Mouse (Mus musculus): ENCODE results near the gene Adam17. TPM values are rescaled to one million over a fixed set of nuclear protein-coding genes. Genes with fewer than 3 reads are reported as not detected.
A peak's percentile ranks its signal among the peaks of the same experiment; 100 is the strongest.

The Adam17 gene
- polyA plus RNA-seq, 1 experiment from 2014 or later: 31.0 TPM

GRCm38 (mm10) chr12:21333766-21334165 is 39.7 kb downstream of the Adam17 start:
- Histone ChIP-seq H3K4me2 (ENCODE audit: low read depth, low read length) (no peak overlapping the region), H3K27me3 (ENCODE audit: control insufficient read depth, insufficient read depth, low read length) (no peaks in the 10 kb centered on the region), H3K4me1 (ENCODE audit: control insufficient read depth, insufficient read depth, low read length) (peaks cover 11% of the 10 kb centered on the region), H3K27ac (ENCODE audit: low read length) (no peak overlapping the region), H3K9me3 (replicated peaks; ENCODE audit: control insufficient read depth, low read length) (no peaks in the 10 kb centered on the region), H3K4me3 (ENCODE audit: low read length) (no peak overlapping the region), H3K9ac (ENCODE audit: low read length) (no peak overlapping the region), H3K36me3 (ENCODE audit: control insufficient read depth, insufficient read depth) (peaks cover 34% of the 10 kb centered on the region)
- WGBS: 83% methylated on average over 5 of the region's 5 CpGs
- ATAC-seq (replicated peaks; ENCODE audit: extremely low read depth, insufficient read depth, low FRiP score): no peak

GRCm38 (mm10) chr12:21333021-21333420 is 40.4 kb downstream of the Adam17 start:
- H3K9me3 ChIP-seq (replicated peaks; ENCODE audit: control insufficient read depth, low read length): no peaks in the 10 kb centered on the region
- no peak overlapping the region for H3K4me2 ChIP-seq (ENCODE audit: low read depth, low read length)
- ATAC-seq (replicated peaks; ENCODE audit: extremely low read depth, insufficient read depth, low FRiP score): no peak
- no peaks in the 10 kb centered on the region for H3K27me3 ChIP-seq (ENCODE audit: control insufficient read depth, insufficient read depth, low read length)
- 94% methylated on average over 7 of the region's 7 CpGs for WGBS
- no peak overlapping the region for H3K27ac ChIP-seq (ENCODE audit: low read length)
- H3K36me3 ChIP-seq (ENCODE audit: control insufficient read depth, insufficient read depth): peaks cover 34% of the 10 kb centered on the region
- H3K4me1 ChIP-seq (ENCODE audit: control insufficient read depth, insufficient read depth, low read length): peaks cover 11% of the 10 kb centered on the region
- H3K4me3 ChIP-seq (ENCODE audit: low read length): no peak overlapping the region
- no peak overlapping the region for H3K9ac ChIP-seq (ENCODE audit: low read length)

- Histone ChIP-seq H3K9me3 (replicated peaks; ENCODE audit: control insufficient read depth, low read length) (no peaks in the 10 kb centered on the region), H3K4me1 (ENCODE audit: control insufficient read depth, insufficient read depth, low read length) (peaks cover 11% of the 10 kb centered on the region), H3K4me3 (ENCODE audit: low read length) (no peak overlapping the region), H3K4me2 (ENCODE audit: low read depth, low read length) (no peak overlapping the region), H3K27ac (ENCODE audit: low read length) (no peak overlapping the region), H3K9ac (ENCODE audit: low read length) (no peak overlapping the region), H3K27me3 (ENCODE audit: control insufficient read depth, insufficient read depth, low read length) (no peaks in the 10 kb centered on the region), H3K36me3 (ENCODE audit: control insufficient read depth, insufficient read depth) (peaks cover 34% of the 10 kb centered on the region)
- 80% methylated on average over 6 of the region's 6 CpGs for WGBS
- ATAC-seq (replicated peaks; ENCODE audit: extremely low read depth, insufficient read depth, low FRiP score): no peak
Measured at GRCm38 (mm10) chr12:21331711-21332110, 41.7 kb downstream of the Adam17 start.

- ATAC-seq (replicated peaks; ENCODE audit: extremely low read depth, insufficient read depth, low FRiP score): peak; percentile 37; the same call in 1 of the 2 replicates
- Histone ChIP-seq H3K27ac (ENCODE audit: low read length) (no peak overlapping the region), H3K36me3 (ENCODE audit: control insufficient read depth, insufficient read depth) (peaks cover 29% of the 10 kb centered on the region), H3K4me2 (ENCODE audit: low read depth, low read length) (no peak overlapping the region), H3K27me3 (ENCODE audit: control insufficient read depth, insufficient read depth, low read length) (no peaks in the 10 kb centered on the region), H3K9ac (ENCODE audit: low read length) (no peak overlapping the region), H3K9me3 (replicated peaks; ENCODE audit: control insufficient read depth, low read length) (no peaks in the 10 kb centered on the region), H3K4me3 (ENCODE audit: low read length) (no peak overlapping the region), H3K4me1 (ENCODE audit: control insufficient read depth, insufficient read depth, low read length) (peaks cover 11% of the 10 kb centered on the region)
- WGBS: 66% methylated on average over 10 of the region's 10 CpGs
Measured at GRCm38 (mm10) chr12:21330961-21331576, 42.4 kb downstream of the Adam17 start.

- ATAC-seq (replicated peaks; ENCODE audit: extremely low read depth, insufficient read depth, low FRiP score): no peak
- H3K4me1 ChIP-seq (ENCODE audit: control insufficient read depth, insufficient read depth, low read length): peaks cover 11% of the 10 kb centered on the region
- no peak overlapping the region for H3K4me3 ChIP-seq (ENCODE audit: low read length)
- no peaks in the 10 kb centered on the region for H3K9me3 ChIP-seq (replicated peaks; ENCODE audit: control insufficient read depth, low read length)
- H3K27me3 ChIP-seq (ENCODE audit: control insufficient read depth, insufficient read depth, low read length): no peaks in the 10 kb centered on the region
- 68% methylated on average over 9 of the region's 9 CpGs for WGBS
- H3K27ac ChIP-seq (ENCODE audit: low read length): no peak overlapping the region
- H3K9ac ChIP-seq (ENCODE audit: low read length): no peak overlapping the region
- H3K4me2 ChIP-seq (ENCODE audit: low read depth, low read length): no peak overlapping the region
- peaks cover 36% of the 10 kb centered on the region for H3K36me3 ChIP-seq (ENCODE audit: control insufficient read depth, insufficient read depth)
Measured at GRCm38 (mm10) chr12:21329661-21330400, 43.6 kb downstream of the Adam17 start.

- Histone ChIP-seq H3K9me3 (replicated peaks; ENCODE audit: control insufficient read depth, low read length) (no peaks in the 10 kb centered on the region), H3K4me1 (ENCODE audit: control insufficient read depth, insufficient read depth, low read length) (peaks cover 6% of the 10 kb centered on the region), H3K4me2 (ENCODE audit: low read depth, low read length) (no peak overlapping the region), H3K27ac (ENCODE audit: low read length) (no peak overlapping the region), H3K27me3 (ENCODE audit: control insufficient read depth, insufficient read depth, low read length) (no peaks in the 10 kb centered on the region), H3K36me3 (ENCODE audit: control insufficient read depth, insufficient read depth) (peaks cover 25% of the 10 kb centered on the region), H3K4me3 (ENCODE audit: low read length) (no peak overlapping the region), H3K9ac (ENCODE audit: low read length) (no peak overlapping the region)
- WGBS: 93% methylated on average over 3 of the region's 3 CpGs
- ATAC-seq (replicated peaks; ENCODE audit: extremely low read depth, insufficient read depth, low FRiP score): no peak
Measured at GRCm38 (mm10) chr12:21326325-21326724, 47.1 kb downstream of the Adam17 start.

GRCm38 (mm10) chr12:21325266-21325665 is 48.2 kb downstream of the Adam17 start:
- Histone ChIP-seq H3K4me2 (ENCODE audit: low read depth, low read length) (no peak overlapping the region), H3K36me3 (ENCODE audit: control insufficient read depth, insufficient read depth) (peaks cover 25% of the 10 kb centered on the region), H3K4me3 (ENCODE audit: low read length) (no peak overlapping the region), H3K9me3 (replicated peaks; ENCODE audit: control insufficient read depth, low read length) (no peaks in the 10 kb centered on the region), H3K9ac (ENCODE audit: low read length) (no peak overlapping the region), H3K27me3 (ENCODE audit: control insufficient read depth, insufficient read depth, low read length) (no peaks in the 10 kb centered on the region), H3K27ac (ENCODE audit: low read length) (no peak overlapping the region), H3K4me1 (ENCODE audit: control insufficient read depth, insufficient read depth, low read length) (peaks cover 2% of the 10 kb centered on the region; the same call in 1 of the 2 replicates)
- ATAC-seq (replicated peaks; ENCODE audit: extremely low read depth, insufficient read depth, low FRiP score): no peak
- 89% methylated on average over 8 of the region's 8 CpGs for WGBS

GRCm38 (mm10) chr12:21324101-21324500 is 49.3 kb downstream of the Adam17 start:
- H3K36me3 ChIP-seq (ENCODE audit: control insufficient read depth, insufficient read depth): peaks cover 24% of the 10 kb centered on the region
- H3K9ac ChIP-seq (ENCODE audit: low read length): no peak overlapping the region
- H3K4me3 ChIP-seq (ENCODE audit: low read length): no peak overlapping the region
- WGBS: 73% methylated on average over 5 of the region's 5 CpGs
- H3K4me1 ChIP-seq (ENCODE audit: control insufficient read depth, insufficient read depth, low read length): no peaks in the 10 kb centered on the region; the same call in 1 of the 2 replicates
- H3K4me2 ChIP-seq (ENCODE audit: low read depth, low read length): no peak overlapping the region
- H3K27ac ChIP-seq (ENCODE audit: low read length): no peak overlapping the region
- no peaks in the 10 kb centered on the region for H3K9me3 ChIP-seq (replicated peaks; ENCODE audit: control insufficient read depth, low read length)
- no peak for ATAC-seq (replicated peaks; ENCODE audit: extremely low read depth, insufficient read depth, low FRiP score)
- no peaks in the 10 kb centered on the region for H3K27me3 ChIP-seq (ENCODE audit: control insufficient read depth, insufficient read depth, low read length)

- H3K36me3 ChIP-seq (ENCODE audit: control insufficient read depth, insufficient read depth): peaks cover 23% of the 10 kb centered on the region
- no peak overlapping the region for H3K9ac ChIP-seq (ENCODE audit: low read length)
- 68% methylated on average over 9 of the region's 9 CpGs for WGBS
- no peak overlapping the region for H3K4me3 ChIP-seq (ENCODE audit: low read length)
- H3K4me1 ChIP-seq (ENCODE audit: control insufficient read depth, insufficient read depth, low read length): no peaks in the 10 kb centered on the region
- no peaks in the 10 kb centered on the region for H3K9me3 ChIP-seq (replicated peaks; ENCODE audit: control insufficient read depth, low read length)
- H3K27ac ChIP-seq (ENCODE audit: low read length): no peak overlapping the region
- no peak overlapping the region for H3K4me2 ChIP-seq (ENCODE audit: low read depth, low read length)
- no peaks in the 10 kb centered on the region for H3K27me3 ChIP-seq (ENCODE audit: control insufficient read depth, insufficient read depth, low read length)
- ATAC-seq (replicated peaks; ENCODE audit: extremely low read depth, insufficient read depth, low FRiP score): no peak
Measured at GRCm38 (mm10) chr12:21322856-21323255, 50.6 kb downstream of the Adam17 start.
